ENCODE assay signal across 29 mouse cellular contexts in the genomic region with DNA sequence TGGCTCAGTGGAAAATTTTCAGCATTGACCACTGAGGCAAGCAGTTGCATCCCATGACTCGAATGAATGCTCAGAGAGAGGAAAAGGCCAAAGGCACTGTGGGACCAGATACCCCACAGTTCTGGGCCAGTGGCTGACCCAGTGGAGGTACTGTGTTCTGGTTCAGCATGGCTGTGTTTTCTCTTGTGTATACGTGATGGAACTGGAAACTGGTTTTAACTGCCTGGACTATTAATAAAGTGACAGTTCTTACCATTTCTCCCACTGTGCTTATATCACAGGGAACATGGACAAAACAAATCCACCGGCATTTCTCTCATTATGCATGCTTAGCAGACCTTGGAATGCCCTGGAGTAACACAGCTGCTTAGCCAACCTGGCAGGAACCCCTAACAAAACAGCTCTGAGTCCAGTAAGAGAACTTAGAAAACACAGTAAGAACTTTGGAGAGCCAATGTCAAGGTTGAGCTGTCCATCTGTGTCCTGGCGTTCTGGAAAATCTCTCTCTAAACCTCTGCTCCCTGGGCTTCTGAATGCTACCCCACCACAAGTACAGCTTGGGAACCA. TPM values are rescaled to one million over a fixed set of nuclear protein-coding genes. Genes with fewer than 3 reads are reported as not detected.
DNase-seq lines count a peak whose midpoint lies in the region; ATAC-seq lines count a peak whose summit lies in the region.
"Had no signal": no experiment of that assay in that cellular context is flagged by ENCODE, and none has a peak within 500 bp of the region (broad histone marks: within the 10 kb centered on the region; RNA-seq: fewer than 3 reads in every experiment).

No protein-coding gene starts in this region.

- peaks cover 6 to 14% of the 10 kb centered on the region in 2 experiments for H3K4me1 ChIP-seq in heart, embryonic 14.5 days (ENCODE audit: control insufficient read depth in 2 of 2, insufficient read depth in 2 of 2, low read length in 2 of 2)
- peaks cover 27% of the 10 kb centered on the region for H3K4me1 ChIP-seq in kidney, embryonic 15.5 days
- H3K4me1 ChIP-seq: embryonic facial prominence, embryonic 12.5 days; liver, embryonic 15.5 days; lung, embryonic 15.5 days; stomach, embryonic 15.5 days had no signal

- no peaks in the 10 kb centered on the region for H3K27me3 ChIP-seq in heart, embryonic 14.5 days (ENCODE audit: control insufficient read depth, insufficient read depth, low read length)
- no peaks in the 10 kb centered on the region for H3K27me3 ChIP-seq in kidney, embryonic 15.5 days
- H3K27me3 ChIP-seq: embryonic facial prominence, embryonic 12.5 days; hindbrain, embryonic 15.5 days; liver, embryonic 15.5 days; lung, embryonic 15.5 days; midbrain, embryonic 15.5 days; neural tube, embryonic 15.5 days; stomach, embryonic 15.5 days had no signal

- 68% methylated on average over 4 of the region's 4 CpGs for WGBS in heart, embryonic 14.5 days
- WGBS in kidney, embryonic 15.5 days, result 71% methylated on average over 4 of the region's 4 CpGs

- H3K36me3 ChIP-seq in heart, embryonic 14.5 days (ENCODE audit: control insufficient read depth, insufficient read depth, low read length), result peaks cover 72% of the 10 kb centered on the region
- peaks cover 55% of the 10 kb centered on the region for H3K36me3 ChIP-seq in kidney, embryonic 15.5 days
- H3K36me3 ChIP-seq: embryonic facial prominence, embryonic 12.5 days; hindbrain, embryonic 15.5 days; liver, embryonic 15.5 days; midbrain, embryonic 10.5 days; midbrain, embryonic 15.5 days; neural tube, embryonic 15.5 days; stomach, embryonic 15.5 days had no signal

- DNase-seq in heart, adult 18-20 months, result no peak
- no peak for DNase-seq in kidney, postnatal 4 days
- peak; percentile 43 for DNase-seq in fibroblast of lung, adult 2 months (ENCODE audit: low read depth)
- DNase-seq in right cerebral cortex, postnatal 4 days, result no peak
- no peak for DNase-seq in adrenal gland, postnatal 14 days
- DNase-seq: adrenal gland, postnatal 10 days; B cell, adult 2 months; cerebellum, adult 11 months; cerebellum, adult 9-10 months; cerebellum, postnatal 36 days; liver; retina, postnatal 1 day; right cerebral cortex, postnatal 14 days; thymus, adult 18-20 months; thymus, postnatal 25 days had no signal

- H3K9ac ChIP-seq in heart, embryonic 14.5 days (ENCODE audit: low read length), result no peak overlapping the region
- H3K9ac ChIP-seq in kidney, embryonic 15.5 days, result no peak overlapping the region
- H3K9ac ChIP-seq: embryonic facial prominence, embryonic 12.5 days; hindbrain, embryonic 15.5 days; liver, embryonic 15.5 days; lung, embryonic 15.5 days; midbrain, embryonic 15.5 days; neural tube, embryonic 15.5 days; stomach, embryonic 15.5 days had no signal

- no peak for ATAC-seq in heart, embryonic 14.5 days (ENCODE audit: insufficient number of reproducible peaks, insufficient read depth, low FRiP score, low read depth)
- no peak for ATAC-seq in kidney, embryonic 15.5 days (replicated peaks; ENCODE audit: low FRiP score)
- ATAC-seq: forebrain, embryonic 16.5 days; inflammation-experienced regulatory T-cells, adult 6 months; midbrain, embryonic 15.5 days had no signal

- H3K27ac ChIP-seq in heart, embryonic 14.5 days (replicated peaks in 1 of 2; ENCODE audit: control insufficient read depth in 1 of 2, insufficient read depth in 1 of 2, low read depth in 2 of 2, low read length in 2 of 2), result peak overlapping the region; percentile 37 to 41; a peak in 1 of 4 replicates
- peak overlapping the region; percentile 64 for H3K27ac ChIP-seq in kidney, embryonic 15.5 days
- H3K27ac ChIP-seq: embryonic facial prominence, embryonic 12.5 days; forebrain, embryonic 10.5 days; hindbrain, embryonic 10.5 days; hindbrain, embryonic 15.5 days; liver, embryonic 15.5 days; lung, embryonic 15.5 days; midbrain, embryonic 10.5 days; midbrain, embryonic 15.5 days; neural tube, embryonic 15.5 days; stomach, embryonic 15.5 days had no signal

- no peak overlapping the region for H3K4me3 ChIP-seq in heart, embryonic 14.5 days (ENCODE audit: control insufficient read depth in 1 of 2, insufficient read depth in 1 of 2, low read depth in 1 of 2, low read length in 2 of 2)
- no peak overlapping the region for H3K4me3 ChIP-seq in kidney, embryonic 15.5 days (replicated peaks)
- H3K4me3 ChIP-seq: embryonic facial prominence, embryonic 12.5 days; forebrain, embryonic 10.5 days; hindbrain, embryonic 10.5 days; hindbrain, embryonic 15.5 days; liver, embryonic 15.5 days; lung, embryonic 15.5 days; midbrain, embryonic 10.5 days; midbrain, embryonic 15.5 days; neural tube, embryonic 15.5 days; stomach, embryonic 15.5 days had no signal

- no peak overlapping the region for H3K4me2 ChIP-seq in heart, embryonic 14.5 days (ENCODE audit: low read length)
- H3K4me2 ChIP-seq in kidney, embryonic 15.5 days, result no peak overlapping the region
- H3K4me2 ChIP-seq: embryonic facial prominence, embryonic 12.5 days; hindbrain, embryonic 15.5 days; liver, embryonic 15.5 days; lung, embryonic 15.5 days; midbrain, embryonic 15.5 days; neural tube, embryonic 15.5 days; stomach, embryonic 15.5 days had no signal

- H3K9me3 ChIP-seq in heart, embryonic 14.5 days (ENCODE audit: control insufficient read depth, low read length), result no peaks in the 10 kb centered on the region; the same call in 1 of the 2 replicates
- H3K9me3 ChIP-seq in kidney, embryonic 15.5 days (replicated peaks), result no peaks in the 10 kb centered on the region; the same call in 1 of the 2 replicates
- H3K9me3 ChIP-seq: embryonic facial prominence, embryonic 12.5 days; hindbrain, embryonic 15.5 days; liver, embryonic 15.5 days; lung, embryonic 15.5 days; midbrain, embryonic 10.5 days; midbrain, embryonic 15.5 days; neural tube, embryonic 15.5 days; stomach, embryonic 15.5 days had no signal

RNA-seq across cellular contexts. Expression of a gene that starts 48.3 kb away (rescaled TPM):
- polyA plus RNA-seq in heart, embryonic 14.5 days (2014; fragmentation: Nextera tagmentation; extraction: Ambion mirVana), result 125 and 136 TPM in 2 replicates
- 100 to 1,000 TPM; 408 to 450 TPM for total RNA-seq in heart, adult 18-20 months (2021)
- 14.5 and 17.3 TPM in 2 replicates for polyA plus RNA-seq in kidney, embryonic 15.5 days (2015; fragmentation: Nextera tagmentation; extraction: Ambion mirVana)
- total RNA-seq in adrenal gland, postnatal 14 days (2021), result 9.4 and 15.2 TPM in 2 replicates

Comparison
In these comparisons a context has a peak if more than half of its experiments do, and no peak if none do; other contexts are left out.
1. RNA of a gene that starts 48.3 kb away (total RNA-seq): 408 to 450 TPM in heart, adult 18-20 months; 9.4 to 15.2 TPM in adrenal gland, postnatal 14 days; every median in the first group is over 10 times any median in the second.